ENCODE assay signal across 9 mouse cellular contexts in genomic region chr6:42350968-42351775, GRCm38 (mm10). TPM values are rescaled to one million over a fixed set of nuclear protein-coding genes. Genes with fewer than 3 reads are reported as not detected.
DNase-seq lines count a peak whose midpoint lies in the region; ATAC-seq and TF ChIP-seq lines count a peak whose summit lies in the region.
"Had no signal": no experiment of that assay in that cellular context is flagged by ENCODE, and none has a peak within 500 bp of the region (broad histone marks: within the 10 kb centered on the region; RNA-seq: fewer than 3 reads in every experiment).

No protein-coding gene starts in this region.

- no peaks in the 10 kb centered on the region for H3K9me3 ChIP-seq in lung, embryonic 15.5 days
- H3K9me3 ChIP-seq in forebrain, embryonic 10.5 days = no peaks in the 10 kb centered on the region
- no peaks in the 10 kb centered on the region for H3K9me3 ChIP-seq in intestine, embryonic 16.5 days (ENCODE audit: control insufficient read depth, low read length)

- no peak for DNase-seq in lung, postnatal 14 days
- no peak for DNase-seq in forebrain, embryonic 10.5 days (ENCODE audit: extremely low spot score, low spot score)
- no peak for DNase-seq in spleen, adult 18-20 months
- DNase-seq in left cerebral cortex, postnatal 10 days (ENCODE audit: extremely low spot score in 1 of 2, low spot score in 2 of 2) = no peak
- no peak for DNase-seq in adrenal gland, postnatal 4 days (ENCODE audit: low spot score in 2 of 2)

- H3K9ac ChIP-seq in lung, embryonic 15.5 days = peak overlapping the region; percentile 91
- peak overlapping the region; percentile 91 for H3K9ac ChIP-seq in intestine, embryonic 16.5 days (ENCODE audit: low read depth, low read length)

- peak; percentile 33; the same call in 1 of the 2 replicates for TF ChIP-seq CTCF in olfactory bulb, adult 2 months (IDR thresholded peaks at IDR 0.05; ENCODE audit: insufficient read depth, low read depth, low read length)

- no peak for ATAC-seq in lung, embryonic 15.5 days (ENCODE audit: borderline replicate concordance, extremely low read depth, low FRiP score, low TSS enrichment)
- no peak for ATAC-seq in intestine, embryonic 16.5 days

- peak overlapping the region; percentile 84 for H3K4me2 ChIP-seq in lung, embryonic 15.5 days
- peak overlapping the region; percentile 93 for H3K4me2 ChIP-seq in intestine, embryonic 16.5 days (ENCODE audit: low read depth, low read length)

- H3K27me3 ChIP-seq in lung, embryonic 15.5 days = no peaks in the 10 kb centered on the region
- H3K27me3 ChIP-seq in forebrain, embryonic 10.5 days (ENCODE audit: poor library complexity, severe bottlenecking) = no peaks in the 10 kb centered on the region
- H3K27me3 ChIP-seq in intestine, embryonic 16.5 days (replicated peaks; ENCODE audit: control insufficient read depth, insufficient read depth, low read length) = no peaks in the 10 kb centered on the region

- peak overlapping the region; percentile 99 for H3K27ac ChIP-seq in lung, embryonic 15.5 days
- H3K27ac ChIP-seq in forebrain, embryonic 10.5 days = peak overlapping the region; percentile 97
- 0 out of 2 replicates have a peak overlapping the region, but pooled peaks have one; percentile 31 for H3K27ac ChIP-seq in intestine, embryonic 16.5 days (ENCODE audit: low read length)
- H3K27ac ChIP-seq in olfactory bulb, adult 2 months (ENCODE audit: insufficient read depth, low read depth, low read length) = peak overlapping the region; percentile 7; the same call in 1 of the 2 replicates

- peaks cover 58% of the 10 kb centered on the region for H3K4me1 ChIP-seq in lung, embryonic 15.5 days
- peaks cover 45% of the 10 kb centered on the region for H3K4me1 ChIP-seq in forebrain, embryonic 10.5 days
- H3K4me1 ChIP-seq in intestine, embryonic 16.5 days (ENCODE audit: control insufficient read depth, insufficient read depth, low read length) = peaks cover 36% of the 10 kb centered on the region
- peaks cover 35% of the 10 kb centered on the region for H3K4me1 ChIP-seq in olfactory bulb, adult 2 months (ENCODE audit: control insufficient read depth, insufficient read depth, low read length)

- intact Hi-C loops in left cerebral cortex, postnatal 10 days (cut with DNase I) = no loop called here

- TF ChIP-seq POLR2A in olfactory bulb, adult 2 months (IDR thresholded peaks at IDR 0.05; ENCODE audit: insufficient read depth, low read depth, low read length) = no peak

- H3K36me3 ChIP-seq in lung, embryonic 15.5 days = peaks cover 24% of the 10 kb centered on the region
- peaks cover 49% of the 10 kb centered on the region for H3K36me3 ChIP-seq in forebrain, embryonic 10.5 days (replicated peaks)
- H3K36me3 ChIP-seq in intestine, embryonic 16.5 days (ENCODE audit: control insufficient read depth, insufficient read depth, low read length) = peaks cover 6% of the 10 kb centered on the region

- 30% methylated on average over 13 of the region's 13 CpGs for WGBS in lung, embryonic 15.5 days
- 47% methylated on average over 13 of the region's 13 CpGs for WGBS in forebrain, embryonic 10.5 days
- 41% methylated on average over 13 of the region's 13 CpGs for WGBS in intestine, embryonic 16.5 days
- 45% methylated on average over 13 of the region's 13 CpGs for WGBS in olfactory bulb, adult 2 months

- peak overlapping the region; percentile 75 for H3K4me3 ChIP-seq in lung, embryonic 15.5 days
- H3K4me3 ChIP-seq in forebrain, embryonic 10.5 days = peak overlapping the region; percentile 88
- H3K4me3 ChIP-seq in intestine, embryonic 16.5 days (ENCODE audit: low read length) = peak overlapping the region; percentile 76
- peak overlapping the region; percentile 76 for H3K4me3 ChIP-seq in olfactory bulb, adult 2 months (ENCODE audit: insufficient read depth, low read depth, low read length)

RNA-seq across cellular contexts. Expression of gene Zyx, which starts 1.7 kb away (rescaled TPM):
- polyA plus RNA-seq in lung, embryonic 15.5 days (2015; fragmentation: Nextera tagmentation; extraction: Ambion mirVana) = 161 and 167 TPM in 2 replicates
- polyA plus RNA-seq in forebrain, embryonic 10.5 days (2016; fragmentation: Nextera tagmentation; extraction: Ambion mirVana) = 79.3 and 80.8 TPM in 2 replicates
- polyA plus RNA-seq in intestine, embryonic 16.5 days (2015; fragmentation: Nextera tagmentation; extraction: Ambion mirVana) = 83.5 and 86.5 TPM in 2 replicates
- not detected in 2 replicates for polyA plus RNA-seq in olfactory bulb, adult 2 months (2012; ENCODE audit: insufficient read depth, insufficient read length, low replicate concordance, missing spikeins)
- 10 to 100 TPM; 55.8 to 57.6 TPM for total RNA-seq in left cerebral cortex, postnatal 10 days (2021)
- 100 to 1,000 TPM; 106 to 111 TPM for total RNA-seq in adrenal gland, postnatal 4 days (2021)

RNA-seq across cellular contexts. Expression of gene Epha1, which starts 21.9 kb away (rescaled TPM):
- 14.2 and 16.9 TPM in 2 replicates for polyA plus RNA-seq in lung, embryonic 15.5 days (2015; fragmentation: Nextera tagmentation; extraction: Ambion mirVana)
- polyA plus RNA-seq in forebrain, embryonic 10.5 days (2016; fragmentation: Nextera tagmentation; extraction: Ambion mirVana) = 1.8 and 2.0 TPM in 2 replicates
- 10.0 and 11.3 TPM in 2 replicates for polyA plus RNA-seq in intestine, embryonic 16.5 days (2015; fragmentation: Nextera tagmentation; extraction: Ambion mirVana)
- polyA plus RNA-seq in olfactory bulb, adult 2 months (2012; ENCODE audit: insufficient read depth, insufficient read length, low replicate concordance, missing spikeins) = not detected in 2 replicates
- total RNA-seq in left cerebral cortex, postnatal 10 days (2021) = under 1 TPM; 0.22 to 0.26 TPM
- 1 to 10 TPM; 3.2 to 4.9 TPM for total RNA-seq in adrenal gland, postnatal 4 days (2021)

RNA-seq across cellular contexts. Expression of gene Fam131b, which starts 26.7 kb away (rescaled TPM):
- 0.06 and 0.14 TPM in 2 replicates for polyA plus RNA-seq in lung, embryonic 15.5 days (2015; fragmentation: Nextera tagmentation; extraction: Ambion mirVana)
- polyA plus RNA-seq in forebrain, embryonic 10.5 days (2016; fragmentation: Nextera tagmentation; extraction: Ambion mirVana) = 1.5 and 1.6 TPM in 2 replicates
- polyA plus RNA-seq in intestine, embryonic 16.5 days (2015; fragmentation: Nextera tagmentation; extraction: Ambion mirVana) = 0.12 and 0.21 TPM in 2 replicates
- not detected in 2 replicates for polyA plus RNA-seq in olfactory bulb, adult 2 months (2012; ENCODE audit: insufficient read depth, insufficient read length, low replicate concordance, missing spikeins)
- 100 to 1,000 TPM; 123 to 133 TPM for total RNA-seq in left cerebral cortex, postnatal 10 days (2021)
- 1 to 10 TPM; 1.3 to 1.5 TPM for total RNA-seq in adrenal gland, postnatal 4 days (2021)
- total RNA-seq: neutrophil, adult 5-6 weeks had no signal

RNA-seq across cellular contexts. Expression of gene Tas2r143, which starts 48.9 kb away (rescaled TPM):
- not detected in 2 replicates for polyA plus RNA-seq in lung, embryonic 15.5 days (2015; fragmentation: Nextera tagmentation; extraction: Ambion mirVana)
- polyA plus RNA-seq in forebrain, embryonic 10.5 days (2016; fragmentation: Nextera tagmentation; extraction: Ambion mirVana) = not detected in 2 replicates
- not detected in 2 replicates for polyA plus RNA-seq in intestine, embryonic 16.5 days (2015; fragmentation: Nextera tagmentation; extraction: Ambion mirVana)
- not detected in 2 replicates for polyA plus RNA-seq in olfactory bulb, adult 2 months (2012; ENCODE audit: insufficient read depth, insufficient read length, low replicate concordance, missing spikeins)
- not detected for total RNA-seq in left cerebral cortex, postnatal 10 days (2021)
- 1 to 10 TPM; 2.7 TPM for total RNA-seq in adrenal gland, postnatal 4 days (2021)

RNA-seq across cellular contexts. Expression of gene Tas2r135, which starts 54.1 kb away (rescaled TPM):
- polyA plus RNA-seq in lung, embryonic 15.5 days (2015; fragmentation: Nextera tagmentation; extraction: Ambion mirVana) = not detected in 2 replicates
- not detected in 2 replicates for polyA plus RNA-seq in forebrain, embryonic 10.5 days (2016; fragmentation: Nextera tagmentation; extraction: Ambion mirVana)
- not detected in 2 replicates for polyA plus RNA-seq in intestine, embryonic 16.5 days (2015; fragmentation: Nextera tagmentation; extraction: Ambion mirVana)
- polyA plus RNA-seq in olfactory bulb, adult 2 months (2012; ENCODE audit: insufficient read depth, insufficient read length, low replicate concordance, missing spikeins) = not detected in 2 replicates
- total RNA-seq in left cerebral cortex, postnatal 10 days (2021) = not detected
- total RNA-seq in adrenal gland, postnatal 4 days (2021) = 1 to 10 TPM; 1.2 to 1.8 TPM

Comparison
In these comparisons a context has a peak if more than half of its experiments do, and no peak if none do; other contexts are left out.
1. H3K27ac ChIP-seq: peak in every context shown above with its lines; median percentile 99 in lung, embryonic 15.5 days; 97 in forebrain, embryonic 10.5 days; 31 in intestine, embryonic 16.5 days; 7 in olfactory bulb, adult 2 months.
2. RNA of gene Zyx, which starts 1.7 kb away (polyA plus RNA-seq): 161 to 167 TPM in lung, embryonic 15.5 days, 83.5 to 86.5 TPM in intestine, embryonic 16.5 days and 79.3 to 80.8 TPM in forebrain, embryonic 10.5 days; not detected in olfactory bulb, adult 2 months; every median in the first group is over 10 times any median in the second.
3. RNA of gene Fam131b, which starts 26.7 kb away (polyA plus RNA-seq): not detected in olfactory bulb, adult 2 months; 1.5 to 1.6 TPM in forebrain, embryonic 10.5 days, 0.06 to 0.14 TPM in lung, embryonic 15.5 days and 0.12 to 0.21 TPM in intestine, embryonic 16.5 days; every median in the first group is over 10 times any median in the second.
4. Peak in every context shown above with its lines, with median percentiles within 50 percentile points of each other: H3K4me3 ChIP-seq.